Mouse (Mus musculus) myocyte (in vitro differentiated cells): ENCODE data around the gene 4930579F01Rik. TPM values are rescaled to one million over a fixed set of nuclear protein-coding genes. Genes with fewer than 3 reads are reported as not detected.

Experiments
- H3K27me3 ChIP-seq: one replicate; pipeline ENCODE4 v1.6.1; 2011; ENCODE audit not compliant: control insufficient read depth, insufficient read depth, insufficient read length
- H3K36me3 ChIP-seq: one replicate; pipeline ENCODE4 v1.6.1; 2011; ENCODE audit not compliant: control insufficient read depth, insufficient read depth
- H3K4me2 ChIP-seq: one replicate; pipeline ENCODE4 v1.6.1; 2011; ENCODE audit warnings: low read depth, control low read depth
- H3K4me3 ChIP-seq: one replicate; pipeline ENCODE4 v1.5.1; 2011; ENCODE audit warnings: mild to moderate bottlenecking, control low read depth, moderate library complexity
- H3K79me2 ChIP-seq: one replicate; pipeline ENCODE4 v1.6.1; 2011; ENCODE audit not compliant: control insufficient read depth, insufficient read depth
- H3ac ChIP-seq: one replicate; pipeline ENCODE4 v1.6.1; 2011; ENCODE audit not compliant: control insufficient read depth, insufficient read length
- CEBPB ChIP-seq: IDR thresholded peaks from 2 replicates; pipeline ENCODE4 v1.6.1; 2011; ENCODE audit warnings: mild to moderate bottlenecking, moderate library complexity; ENCODE audit not compliant: poor library complexity, insufficient read depth, severe bottlenecking
- E2F4 ChIP-seq: IDR thresholded peaks from one replicate; pipeline ENCODE4 v1.6.1; 2011; ENCODE audit warnings: mild to moderate bottlenecking, control low read depth, moderate library complexity; ENCODE audit not compliant: insufficient read depth
- MAX ChIP-seq: IDR thresholded peaks from one replicate; pipeline ENCODE4 v1.6.1; 2011; ENCODE audit warnings: low read depth, mild to moderate bottlenecking, control low read depth
- MYOD1 ChIP-seq, 3 experiments: IDR thresholded peaks; one replicate each; pipeline ENCODE4 v1.6.1; 2011; ENCODE audit warnings: control low read depth in 2 of 3, low read depth in 2 of 3, mild to moderate bottlenecking in 2 of 3, moderate library complexity in 1 of 3; ENCODE audit not compliant: insufficient read length in 2 of 3, control insufficient read depth in 1 of 3
- MYOG ChIP-seq, 3 experiments: IDR thresholded peaks; one replicate each; pipeline ENCODE4 v1.6.1; 2011; ENCODE audit warnings: control low read depth in 2 of 3, low read depth in 2 of 3, mild to moderate bottlenecking in 2 of 3; ENCODE audit not compliant: insufficient read length in 2 of 3, control insufficient read depth in 1 of 3, insufficient read depth in 1 of 3
- POLR2A ChIP-seq: IDR thresholded peaks from one replicate; pipeline ENCODE4 v1.6.1; 2011; ENCODE audit warnings: low read depth, mild to moderate bottlenecking, control low read depth, moderate library complexity; ENCODE audit not compliant: insufficient read length
- POLR2AphosphoS2 ChIP-seq: IDR thresholded peaks from one replicate; pipeline ENCODE4 v1.6.1; 2011; ENCODE audit warnings: low read depth, control low read depth; ENCODE audit not compliant: insufficient read length
- REST ChIP-seq: IDR thresholded peaks from one replicate; pipeline ENCODE4 v1.6.1; 2011; ENCODE audit warnings: mild to moderate bottlenecking, control low read depth, moderate library complexity; ENCODE audit not compliant: insufficient read depth, insufficient read length
- SRF ChIP-seq: IDR thresholded peaks from one replicate; pipeline ENCODE4 v1.6.1; 2011; ENCODE audit warnings: low read depth; ENCODE audit not compliant: control insufficient read depth, insufficient read length
- TCF12 ChIP-seq: IDR thresholded peaks from one replicate; pipeline ENCODE4 v1.6.1; 2011; ENCODE audit warnings: mild to moderate bottlenecking, control low read depth; ENCODE audit not compliant: poor library complexity, insufficient read depth, severe bottlenecking
- TCF3 ChIP-seq: IDR thresholded peaks from one replicate; pipeline ENCODE4 v1.6.1; 2011; ENCODE audit warnings: low read depth, control low read depth; ENCODE audit not compliant: insufficient read length
- USF1 ChIP-seq: IDR thresholded peaks from one replicate; pipeline ENCODE4 v1.6.1; 2011; ENCODE audit warnings: low read depth, mild to moderate bottlenecking, control low read depth, moderate library complexity
- polyA plus RNA-seq: library from polyadenylated mRNA; unstranded; fragments of >200 nt; fragmentation: generic; extraction: Trizol; gene quantifications from one replicate; pipeline ENCODE4 v1.2.1, GENCODE M21; 2012; ENCODE audit warnings: missing spikeins

The 4930579F01Rik gene
- polyA plus RNA-seq, 1 experiment = not detected

DNA sequence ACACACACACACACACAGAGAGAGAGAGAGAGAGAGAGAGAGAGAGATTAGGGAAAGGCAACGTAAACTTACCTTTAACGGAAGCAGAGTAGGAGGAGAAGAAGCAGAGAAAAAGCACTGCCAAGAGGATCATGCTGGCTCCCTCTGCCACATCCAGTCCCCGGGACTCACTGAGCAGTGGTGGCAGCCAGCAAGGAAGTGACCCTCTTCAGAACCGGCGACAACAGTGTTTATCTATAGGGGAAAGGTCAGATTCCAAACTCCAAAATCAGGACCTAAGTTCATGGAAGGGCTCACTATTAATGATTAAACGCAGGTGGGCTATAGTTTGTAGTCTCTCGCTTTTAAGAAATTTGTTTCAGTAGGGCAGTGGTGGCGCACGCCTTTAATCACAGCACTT, 62.5 kb downstream of the 4930579F01Rik start:
- H3K4me3 ChIP-seq = no peak overlapping the region
- no peaks in the 10 kb centered on the region for H3K79me2 ChIP-seq
- H3ac ChIP-seq = no peak overlapping the region
- H3K36me3 ChIP-seq = no peaks in the 10 kb centered on the region
- H3K27me3 ChIP-seq = no peaks in the 10 kb centered on the region
- no peak overlapping the region for H3K4me2 ChIP-seq
- TF ChIP-seq POLR2AphosphoS2 = no peak
- TF ChIP-seq USF1 = no peak
- no peak for TF ChIP-seq CEBPB
- TF ChIP-seq POLR2A = no peak
- TF ChIP-seq REST = no peak
- TF ChIP-seq MAX = no peak
- no peak for TF ChIP-seq MYOG (IDR thresholded peaks at IDR 0.05; ENCODE audit: control insufficient read depth in 1 of 3, insufficient read depth in 1 of 3, insufficient read length in 2 of 3, low read depth in 2 of 3)
- no peak for TF ChIP-seq TCF3
- TF ChIP-seq MYOD1 (IDR thresholded peaks at IDR 0.05; ENCODE audit: control insufficient read depth in 1 of 3, insufficient read length in 2 of 3, low read depth in 2 of 3) = no peak
- no peak for TF ChIP-seq SRF
- TF ChIP-seq E2F4 = no peak
- no peak for TF ChIP-seq TCF12

DNA sequence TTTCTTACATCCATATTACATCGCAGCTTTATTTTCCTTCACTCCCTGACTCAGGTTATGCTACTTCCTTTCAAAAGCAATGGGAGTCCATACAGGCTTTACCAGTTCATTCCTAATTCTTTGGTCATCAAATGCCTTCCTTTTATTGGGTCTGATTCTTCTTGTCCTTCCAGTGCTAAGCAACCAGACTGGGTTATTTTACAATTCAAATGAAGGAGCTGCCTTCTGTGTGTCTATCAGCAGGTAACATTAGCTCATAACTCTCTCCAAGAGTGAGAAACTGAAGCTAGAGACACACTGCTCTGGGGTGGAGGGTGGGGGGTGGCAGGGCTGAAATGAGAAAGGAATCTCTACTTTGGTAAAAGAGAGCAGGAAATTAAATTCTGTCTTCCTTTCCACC, 62.9 kb downstream of the 4930579F01Rik start:
- Histone ChIP-seq H3K36me3 (no peaks in the 10 kb centered on the region), H3K27me3 (no peaks in the 10 kb centered on the region), H3K4me3 (no peak overlapping the region), H3K79me2 (no peaks in the 10 kb centered on the region), H3K4me2 (no peak overlapping the region), H3ac (no peak overlapping the region)
- TF ChIP-seq MYOD1 (IDR thresholded peaks at IDR 0.05; ENCODE audit: control insufficient read depth in 1 of 3, insufficient read length in 2 of 3, low read depth in 2 of 3) (no peak), TCF3 (no peak), CEBPB (no peak), REST (no peak), SRF (no peak), MYOG (IDR thresholded peaks at IDR 0.05; ENCODE audit: control insufficient read depth in 1 of 3, insufficient read depth in 1 of 3, insufficient read length in 2 of 3, low read depth in 2 of 3) (no peak), E2F4 (no peak), POLR2AphosphoS2 (no peak), USF1 (no peak)

DNA sequence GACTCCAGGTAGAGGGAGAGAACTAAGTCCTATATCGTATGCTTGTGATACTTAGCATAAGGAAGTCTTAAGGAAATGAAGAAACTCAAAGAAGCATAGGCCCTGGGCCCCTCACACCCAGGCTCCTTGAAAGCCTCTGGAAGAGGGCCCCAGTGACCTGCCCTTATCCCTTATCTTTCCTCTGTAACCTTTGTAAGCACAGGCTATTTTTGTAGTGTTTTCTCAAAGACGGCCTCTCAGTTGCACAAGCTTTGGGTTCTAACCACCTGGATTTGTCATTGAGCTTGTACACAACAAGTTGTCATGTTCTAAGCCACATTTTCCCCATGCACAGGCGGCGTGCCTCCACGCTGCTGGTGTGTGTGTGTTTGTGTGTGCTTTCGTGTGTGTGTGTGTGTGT, 64.5 kb downstream of the 4930579F01Rik start:
- Histone ChIP-seq H3K27me3 (no peaks in the 10 kb centered on the region), H3K79me2 (no peaks in the 10 kb centered on the region), H3K4me2 (no peak overlapping the region), H3K36me3 (no peaks in the 10 kb centered on the region), H3ac (no peak overlapping the region), H3K4me3 (no peak overlapping the region)
- TF ChIP-seq E2F4 (no peak), USF1 (no peak), POLR2A (no peak), TCF3 (no peak), MYOG (IDR thresholded peaks at IDR 0.05; ENCODE audit: control insufficient read depth in 1 of 3, insufficient read depth in 1 of 3, insufficient read length in 2 of 3, low read depth in 2 of 3) (no peak), MYOD1 (IDR thresholded peaks at IDR 0.05; ENCODE audit: control insufficient read depth in 1 of 3, insufficient read length in 2 of 3, low read depth in 2 of 3) (no peak), CEBPB (no peak), POLR2AphosphoS2 (no peak), MAX (no peak), REST (no peak)

DNA sequence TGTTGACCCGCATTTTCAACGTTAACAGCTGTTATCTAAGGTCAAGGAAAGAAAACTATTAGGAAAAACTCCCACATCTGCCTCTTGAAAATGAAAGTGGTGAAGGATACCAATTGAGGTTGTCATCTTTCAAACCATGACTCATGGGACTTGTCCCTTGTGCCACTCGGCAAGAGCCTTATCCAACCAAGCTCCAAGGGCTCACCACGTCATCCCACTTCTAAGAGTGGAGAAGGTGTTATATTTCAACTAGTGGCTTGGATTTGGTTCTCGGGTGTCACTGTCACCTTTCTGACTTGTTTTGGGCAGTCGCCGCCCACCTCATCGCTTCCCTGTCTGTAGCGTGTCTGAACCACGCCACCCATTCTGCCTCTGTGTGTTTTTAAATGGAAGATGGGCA, 69.8 kb downstream of the 4930579F01Rik start:
- Histone ChIP-seq H3K4me3 (no peak overlapping the region), H3ac (no peak overlapping the region), H3K27me3 (no peaks in the 10 kb centered on the region), H3K36me3 (no peaks in the 10 kb centered on the region), H3K4me2 (peak overlapping the region; percentile 58), H3K79me2 (no peaks in the 10 kb centered on the region)
- TF ChIP-seq MYOG (IDR thresholded peaks at IDR 0.05; ENCODE audit: control insufficient read depth in 1 of 3, insufficient read depth in 1 of 3, insufficient read length in 2 of 3, low read depth in 2 of 3) (no peak), POLR2AphosphoS2 (no peak), MAX (no peak), TCF3 (no peak), E2F4 (no peak), CEBPB (no peak), MYOD1 (IDR thresholded peaks at IDR 0.05; ENCODE audit: control insufficient read depth in 1 of 3, insufficient read length in 2 of 3, low read depth in 2 of 3) (no peak), SRF (no peak), USF1 (no peak), REST (no peak), POLR2A (no peak), TCF12 (no peak)

DNA sequence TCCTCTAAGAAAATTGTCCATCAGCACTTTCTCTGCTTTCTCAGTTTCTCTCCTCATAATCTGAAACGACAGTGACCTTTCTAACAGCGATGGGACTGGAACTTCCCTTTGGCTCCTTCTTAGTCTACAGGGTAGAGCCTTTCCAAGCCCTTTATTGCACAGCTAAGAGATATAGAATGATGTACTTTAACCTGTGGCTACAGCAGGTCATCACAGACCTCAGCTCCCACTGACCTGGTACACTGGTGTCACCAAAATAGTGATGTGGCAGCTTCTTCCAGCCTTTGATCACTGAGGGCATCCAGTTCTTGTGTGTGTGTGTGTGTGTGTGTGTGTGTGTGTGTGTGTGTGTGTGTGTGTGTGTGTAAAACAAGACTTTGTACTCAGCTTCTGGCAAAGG, 72.2 kb downstream of the 4930579F01Rik start:
- TF ChIP-seq TCF3 (no peak), POLR2AphosphoS2 (no peak), MAX (no peak), MYOD1 (IDR thresholded peaks at IDR 0.05; ENCODE audit: control insufficient read depth in 1 of 3, insufficient read length in 2 of 3, low read depth in 2 of 3) (no peak), SRF (no peak), REST (no peak), MYOG (IDR thresholded peaks at IDR 0.05; ENCODE audit: control insufficient read depth in 1 of 3, insufficient read depth in 1 of 3, insufficient read length in 2 of 3, low read depth in 2 of 3) (no peak), POLR2A (no peak)
- no peak overlapping the region for H3K4me2 ChIP-seq
- no peaks in the 10 kb centered on the region for H3K36me3 ChIP-seq
- no peaks in the 10 kb centered on the region for H3K79me2 ChIP-seq
- no peak overlapping the region for H3ac ChIP-seq
- H3K27me3 ChIP-seq = no peaks in the 10 kb centered on the region
- no peak overlapping the region for H3K4me3 ChIP-seq
